Mouse (Mus musculus) MEL (cell line): ENCODE data around the gene Slu7. TPM values are rescaled to one million over a fixed set of nuclear protein-coding genes. Genes with fewer than 3 reads are reported as not detected.

Experiments used
- DNase-seq: peaks from one replicate; pipeline ENCODE4 v3.0.0; 2011; ENCODE audit warnings: low read depth, low spot score
- H3K27ac ChIP-seq: 2 replicates; pipeline ENCODE4 v1.5.1; 2012; ENCODE audit warnings: low read depth, mild to moderate bottlenecking, control low read depth, low read length, moderate library complexity; ENCODE audit not compliant: control insufficient read depth
- H3K27me3 ChIP-seq, 2 experiments: fragments of 150-350 bp in 1 of 2; sonication (generic) in 1 of 2; 2 replicates each; pipeline ENCODE4 v1.6.1; 2012; ENCODE audit warnings: low read length in 2 of 2, mild to moderate bottlenecking in 2 of 2, improper control_type of control experiment in 1 of 2, moderate library complexity in 1 of 2; ENCODE audit not compliant: insufficient read depth in 2 of 2, control insufficient read depth in 1 of 2
- H3K36me3 ChIP-seq, 2 experiments: 2 replicates each; pipeline ENCODE4 v1.6.1; 2012 to 2014; ENCODE audit warnings: low read length in 2 of 2, improper control_type of control experiment in 1 of 2, inconsistent platforms in 1 of 2, mild to moderate bottlenecking in 1 of 2; ENCODE audit not compliant: insufficient read depth in 2 of 2, control insufficient read depth in 1 of 2
- H3K4me1 ChIP-seq, 2 experiments: fragments of 150-350 bp in 1 of 2; sonication (generic) in 1 of 2; 2 replicates each; pipeline ENCODE4 v1.6.1; 2012; ENCODE audit warnings: low read length in 2 of 2, improper control_type of control experiment in 1 of 2, mild to moderate bottlenecking in 1 of 2; ENCODE audit not compliant: insufficient read depth in 2 of 2, control insufficient read depth in 1 of 2
- H3K4me3 ChIP-seq, 2 experiments: fragments of 150-350 bp in 1 of 2; sonication (generic) in 1 of 2; 2 replicates each; pipeline ENCODE4 v1.5.1; 2012; ENCODE audit warnings: low read depth in 2 of 2, low read length in 2 of 2, mild to moderate bottlenecking in 2 of 2, moderate library complexity in 2 of 2, control low read depth in 1 of 2, improper control_type of control experiment in 1 of 2; ENCODE audit not compliant: control insufficient read depth in 1 of 2, insufficient read depth in 1 of 2
- H3K79me2 ChIP-seq: 2 replicates; pipeline ENCODE4 v1.6.1; 2012; ENCODE audit warnings: mild to moderate bottlenecking, low read length, moderate library complexity; ENCODE audit not compliant: control insufficient read depth, poor library complexity, insufficient read depth
- H3K9ac ChIP-seq: 2 replicates; pipeline ENCODE4 v1.6.1; 2012; ENCODE audit warnings: low read depth, mild to moderate bottlenecking, control low read depth, low read length, moderate library complexity; ENCODE audit not compliant: control insufficient read depth, poor library complexity, severe bottlenecking
- H3K9me3 ChIP-seq: fragments of 150-350 bp; sonication (generic); replicated peaks from 2 replicates; pipeline ENCODE4 v1.6.1; 2012; ENCODE audit warnings: mild to moderate bottlenecking, low read length, improper control_type of control experiment, moderate library complexity; ENCODE audit not compliant: insufficient read depth
- BHLHE40 ChIP-seq: IDR thresholded peaks from 2 replicates; pipeline ENCODE4 v1.6.1; 2012; ENCODE audit warnings: low read depth, mild to moderate bottlenecking, inconsistent platforms, low read length, improper control_type of control experiment, borderline replicate concordance
- CHD2 ChIP-seq: IDR thresholded peaks from 2 replicates; pipeline ENCODE4 v1.6.1; 2011; ENCODE audit warnings: low read length, improper control_type of control experiment
- CTCF ChIP-seq, 3 experiments: IDR thresholded peaks in 2 of 3; conservative IDR thresholded peaks in 1 of 3; 2 replicates each; pipeline ENCODE4 v1.5.1; 2011 to 2012; ENCODE audit warnings: low read length in 3 of 3, low read depth in 2 of 3, mild to moderate bottlenecking in 2 of 3, improper control_type of control experiment in 1 of 3, inconsistent platforms in 1 of 3, mixed read lengths in 1 of 3, moderate library complexity in 1 of 3; ENCODE audit not compliant: control insufficient read depth in 1 of 3, insufficient read depth in 1 of 3, poor library complexity in 1 of 3, severe bottlenecking in 1 of 3
- E2F4 ChIP-seq: IDR thresholded peaks from 2 replicates; pipeline ENCODE4 v1.6.1; 2011; ENCODE audit warnings: low read depth, low read length, improper control_type of control experiment, borderline replicate concordance
- KAT2A ChIP-seq: conservative IDR thresholded peaks from 2 replicates; pipeline ENCODE4 v1.6.1; 2012; ENCODE audit warnings: low read depth, low read length, improper control_type of control experiment, inconsistent platforms
- MAZ ChIP-seq: IDR thresholded peaks from 2 replicates; pipeline ENCODE4 v1.6.1; 2012; ENCODE audit warnings: low read depth, mild to moderate bottlenecking, inconsistent platforms, low read length, improper control_type of control experiment
- MXI1 ChIP-seq: IDR thresholded peaks from 2 replicates; pipeline ENCODE4 v1.6.1; 2011; ENCODE audit warnings: mild to moderate bottlenecking, low read depth, low read length, improper control_type of control experiment
- MYC ChIP-seq: IDR thresholded peaks from 2 replicates; pipeline ENCODE4 v1.6.1; 2011; ENCODE audit warnings: low read depth, mild to moderate bottlenecking, low read length, improper control_type of control experiment, moderate library complexity
- POLR2A ChIP-seq, 2 experiments: IDR thresholded peaks; 2 replicates each; pipeline ENCODE4 v1.6.1; 2011 to 2012; ENCODE audit warnings: low read length in 2 of 2, mild to moderate bottlenecking in 2 of 2, control low read depth in 1 of 2, improper control_type of control experiment in 1 of 2, low read depth in 1 of 2, moderate library complexity in 1 of 2; ENCODE audit not compliant: control insufficient read depth in 1 of 2, insufficient read depth in 1 of 2, poor library complexity in 1 of 2
- TBP ChIP-seq: IDR thresholded peaks from 2 replicates; pipeline ENCODE4 v1.8.0; 2011; ENCODE audit warnings: low read depth, low read length, improper control_type of control experiment
- UBTF ChIP-seq: IDR thresholded peaks from 2 replicates; pipeline ENCODE4 v1.6.1; 2012; ENCODE audit warnings: low read depth, mild to moderate bottlenecking, inconsistent platforms, low read length, improper control_type of control experiment, moderate library complexity, borderline replicate concordance; ENCODE audit not compliant: insufficient read depth
- USF1 ChIP-seq: IDR thresholded peaks from 2 replicates; pipeline ENCODE4 v1.6.1; 2014; ENCODE audit warnings: low read depth, mild to moderate bottlenecking, inconsistent platforms, low read length, improper control_type of control experiment, moderate library complexity
- USF2 ChIP-seq, 2 experiments: IDR thresholded peaks; 2 replicates each; pipeline ENCODE4 v1.6.1; 2011 to 2012; ENCODE audit warnings: improper control_type of control experiment in 2 of 2, low read length in 2 of 2, borderline replicate concordance in 1 of 2, inconsistent platforms in 1 of 2, low read depth in 1 of 2, mild to moderate bottlenecking in 1 of 2; ENCODE audit not compliant: insufficient read depth in 1 of 2
- ZC3H11A ChIP-seq: IDR thresholded peaks from 2 replicates; pipeline ENCODE4 v1.6.1; 2012; ENCODE audit warnings: low read depth, mild to moderate bottlenecking, inconsistent platforms, low read length, improper control_type of control experiment
- ZKSCAN1 ChIP-seq: IDR thresholded peaks from 2 replicates; pipeline ENCODE4 v1.6.1; 2012; ENCODE audit warnings: low read depth, mild to moderate bottlenecking, inconsistent platforms, low read length, improper control_type of control experiment, moderate library complexity
- polyA plus RNA-seq, 2 experiments: library from polyadenylated mRNA; stranded (reverse) in 1 of 2; unstranded in 1 of 2; fragments of >175 nt in 1 of 2; fragments of >200 nt in 1 of 2; gene quantifications; 2 replicates each; pipeline versions ENCODE4 v1.2.1 to v1.2.4; 2012; ENCODE audit warnings: low replicate concordance in 2 of 2, low read depth in 1 of 2; ENCODE audit not compliant: insufficient read length in 2 of 2, insufficient read depth in 1 of 2, missing spikeins in 1 of 2
- total RNA-seq: library from RNA; depleted of rRNA; stranded (reverse); fragments of 300-350 nt; gene quantifications from 2 replicates; pipeline ENCODE4 v1.2.3, GENCODE M21; 2012

Slu7 gene
- total and polyA plus RNA-seq, 3 experiments, result 41.6 to 149 (median 46.0) TPM

DNA sequence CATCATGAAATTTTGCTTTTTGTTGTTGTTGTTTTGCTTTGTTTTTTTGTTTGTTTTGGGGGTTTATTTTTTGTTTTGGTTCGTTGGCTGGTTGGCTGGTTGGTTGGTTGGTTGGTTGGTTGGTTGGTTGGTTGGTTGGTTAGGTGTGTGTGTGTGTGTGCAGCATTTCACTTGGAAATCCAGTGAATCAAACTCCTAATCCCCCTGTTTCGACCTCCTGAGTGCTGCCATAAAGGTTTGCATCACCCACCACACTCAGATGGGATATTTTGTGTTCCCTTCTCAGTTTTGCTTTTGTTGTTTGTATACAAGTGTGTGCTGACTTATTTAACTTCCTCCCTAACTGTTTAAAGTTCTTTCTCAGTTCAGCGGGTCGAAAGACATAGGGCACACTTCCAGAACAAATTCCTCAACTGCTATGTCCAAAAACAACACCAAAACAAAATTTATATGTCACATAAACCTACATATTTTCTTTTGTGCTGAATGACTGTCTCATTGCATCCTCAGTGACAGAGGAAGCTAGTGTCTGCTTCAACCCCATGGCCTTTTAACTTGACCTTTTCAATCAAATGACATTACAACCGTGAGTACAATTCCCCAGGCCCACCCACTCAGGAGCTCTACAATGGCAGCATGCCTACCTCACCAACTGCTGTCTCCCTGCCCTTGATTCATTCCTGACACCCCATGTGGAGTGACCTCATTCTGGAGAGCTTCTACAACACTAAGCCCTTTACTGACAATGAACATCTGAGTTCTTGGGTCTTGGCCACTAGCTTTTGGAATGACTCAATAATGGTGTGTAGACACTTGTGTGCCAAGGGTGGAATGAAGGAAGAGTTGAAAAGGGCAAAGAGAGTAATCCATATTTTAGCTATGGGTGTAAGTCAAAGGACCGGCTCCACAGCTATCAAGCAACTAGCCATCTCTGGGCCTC lies 37.6 kb downstream of the Slu7 start:
- Histone ChIP-seq H3K4me1 (peaks cover 0 to 14% of the 10 kb centered on the region in 2 experiments; a peak in 2 of 4 replicates), H3K27me3 (peaks cover 5 to 10% of the 10 kb centered on the region in 2 experiments; a peak in 3 of 4 replicates), H3K9me3 (no peaks in the 10 kb centered on the region), H3K79me2 (no peaks in the 10 kb centered on the region), H3K27ac (no peak overlapping the region), H3K4me3 (no peak overlapping the region), H3K9ac (no peak overlapping the region)
- DNase-seq, result no peak
- TF ChIP-seq ZKSCAN1 (no peak), E2F4 (no peak), MYC (no peak), TBP (no peak), MXI1 (no peak), CHD2 (no peak), UBTF (no peak), ZC3H11A (no peak), MAZ (no peak), POLR2A (IDR thresholded peaks at IDR 0.05; ENCODE audit: control insufficient read depth in 1 of 2, insufficient read depth in 1 of 2, low read depth in 1 of 2, low read length in 2 of 2, poor library complexity in 1 of 2) (no peak), BHLHE40 (no peak), KAT2A (no peak), USF1 (no peak), CTCF (IDR thresholded peaks at IDR 0.05 in 2 of 3, conservative IDR thresholded peaks at IDR 0.05 in 1 of 3; ENCODE audit: control insufficient read depth in 1 of 3, insufficient read depth in 1 of 3, low read depth in 2 of 3, low read length in 3 of 3, poor library complexity in 1 of 3, severe bottlenecking in 1 of 3) (no peak), USF2 (IDR thresholded peaks at IDR 0.05; ENCODE audit: borderline replicate concordance in 1 of 2, insufficient read depth in 1 of 2, low read depth in 1 of 2, low read length in 2 of 2) (no peak)
- TF ChIP-seq, all 39 proteins: peak for 0
- peaks cover 0 to 3% of the 10 kb centered on the region in 2 experiments; a peak in 1 of 4 replicates for H3K36me3 ChIP-seq

DNA sequence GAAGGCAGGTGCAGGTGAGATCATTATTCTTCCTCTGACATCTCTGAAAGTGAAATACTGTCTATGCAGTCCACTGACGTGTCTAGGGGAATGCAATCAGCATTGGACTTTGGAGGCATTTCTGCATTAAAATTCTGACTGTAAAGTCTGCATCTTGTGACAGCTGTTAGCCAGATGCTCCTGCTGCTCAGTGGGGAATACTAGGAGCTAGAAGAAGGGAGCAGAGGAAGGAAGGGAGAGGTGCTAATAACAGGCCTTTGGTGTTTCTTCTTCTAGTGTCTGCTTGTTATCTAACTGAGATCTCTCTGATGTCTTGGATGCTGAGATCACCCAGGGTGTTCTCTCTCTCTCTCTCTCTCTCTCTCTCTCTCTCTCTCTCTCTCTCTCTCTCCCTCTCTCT lies 39.6 kb downstream of the Slu7 start:
- Histone ChIP-seq H3K4me3 (no peak overlapping the region), H3K27ac (no peak overlapping the region), H3K4me1 (peaks cover 0 to 14% of the 10 kb centered on the region in 2 experiments; a peak in 2 of 4 replicates), H3K79me2 (no peaks in the 10 kb centered on the region), H3K9me3 (no peaks in the 10 kb centered on the region), H3K36me3 (peaks cover 0 to 3% of the 10 kb centered on the region in 2 experiments; a peak in 1 of 4 replicates), H3K9ac (no peak overlapping the region), H3K27me3 (peaks cover 2 to 3% of the 10 kb centered on the region in 2 experiments; a peak in 1 of 4 replicates)
- no peak for DNase-seq
- no peak for TF ChIP-seq USF2 (IDR thresholded peaks at IDR 0.05; ENCODE audit: borderline replicate concordance in 1 of 2, insufficient read depth in 1 of 2, low read depth in 1 of 2, low read length in 2 of 2)
